Mouse (Mus musculus): ENCODE measurements around the gene 4933411K16Rik. TPM values are rescaled to one million over a fixed set of nuclear protein-coding genes. Genes with fewer than 3 reads are reported as not detected.

Gene 4933411K16Rik
- 57.8 TPM for polyA plus RNA-seq (2014; fragmentation: Illumina TruSeq; extraction: RNeasy Lipid Tissue Mini Kit (QIAGEN cat#74804); ENCODE audit: low read depth, low replicate concordance)

DNA sequence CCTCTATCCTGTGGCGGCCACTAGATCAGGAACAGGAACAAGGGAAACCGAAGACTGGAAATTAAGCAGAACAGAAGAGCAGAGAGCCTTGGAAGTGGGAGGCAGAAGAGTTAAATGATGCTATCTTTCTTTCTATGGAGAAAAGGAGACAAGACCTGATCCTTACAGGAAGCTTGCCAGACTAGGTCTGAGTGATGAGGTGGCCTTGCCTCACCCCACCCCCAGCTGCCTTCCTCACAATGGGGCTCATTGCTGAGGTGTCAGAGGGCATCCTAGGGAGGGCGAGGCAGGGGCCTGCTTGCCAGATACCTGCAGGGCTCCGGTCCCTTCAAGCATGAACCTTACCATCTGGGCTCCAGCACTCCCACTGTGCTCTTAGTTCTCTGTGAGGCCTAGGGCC, at the start of gene 4933411K16Rik:
Gene 4933411K16Rik, plus strand, starts transcription at position 301 of the 400 bp plus-strand sequence.

GRCm38 (mm10) chr19:42035456-42036248, 16.4 kb upstream of the 4933411K16Rik start, which contains the start of gene Ankrd2:
Gene Ankrd2 (plus strand): TSS chr19:42036000.

GRCm38 (mm10) chr19:42045269-42046102, 6.6 kb upstream of the 4933411K16Rik start, which contains the start of gene Hoga1:
Gene Hoga1 (plus strand): TSS chr19:42045610.

DNA sequence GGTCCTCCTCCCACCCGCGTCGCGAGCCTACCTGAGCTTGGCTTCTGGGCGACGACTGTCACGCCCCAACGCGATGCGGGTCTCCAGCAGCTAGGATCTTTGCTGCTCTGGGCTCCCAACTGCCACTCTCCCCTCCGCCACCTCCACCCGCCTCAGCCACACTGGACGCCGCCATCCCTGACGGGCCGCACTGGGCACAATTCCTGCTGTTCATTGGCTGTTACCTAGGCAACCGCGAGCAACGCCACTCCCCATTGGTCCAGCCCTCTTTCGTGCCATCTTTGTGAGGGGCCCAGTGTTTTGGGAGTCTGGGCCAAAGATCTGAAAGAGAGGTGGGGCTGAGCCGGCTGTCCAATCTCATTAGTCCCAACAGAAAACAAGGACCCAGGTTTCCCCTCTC, 34.1 kb downstream of the 4933411K16Rik start, which contains the start of gene Morn4:
Gene Morn4, minus strand, starts transcription at position 192 of the 400 bp plus-strand sequence.

DNA sequence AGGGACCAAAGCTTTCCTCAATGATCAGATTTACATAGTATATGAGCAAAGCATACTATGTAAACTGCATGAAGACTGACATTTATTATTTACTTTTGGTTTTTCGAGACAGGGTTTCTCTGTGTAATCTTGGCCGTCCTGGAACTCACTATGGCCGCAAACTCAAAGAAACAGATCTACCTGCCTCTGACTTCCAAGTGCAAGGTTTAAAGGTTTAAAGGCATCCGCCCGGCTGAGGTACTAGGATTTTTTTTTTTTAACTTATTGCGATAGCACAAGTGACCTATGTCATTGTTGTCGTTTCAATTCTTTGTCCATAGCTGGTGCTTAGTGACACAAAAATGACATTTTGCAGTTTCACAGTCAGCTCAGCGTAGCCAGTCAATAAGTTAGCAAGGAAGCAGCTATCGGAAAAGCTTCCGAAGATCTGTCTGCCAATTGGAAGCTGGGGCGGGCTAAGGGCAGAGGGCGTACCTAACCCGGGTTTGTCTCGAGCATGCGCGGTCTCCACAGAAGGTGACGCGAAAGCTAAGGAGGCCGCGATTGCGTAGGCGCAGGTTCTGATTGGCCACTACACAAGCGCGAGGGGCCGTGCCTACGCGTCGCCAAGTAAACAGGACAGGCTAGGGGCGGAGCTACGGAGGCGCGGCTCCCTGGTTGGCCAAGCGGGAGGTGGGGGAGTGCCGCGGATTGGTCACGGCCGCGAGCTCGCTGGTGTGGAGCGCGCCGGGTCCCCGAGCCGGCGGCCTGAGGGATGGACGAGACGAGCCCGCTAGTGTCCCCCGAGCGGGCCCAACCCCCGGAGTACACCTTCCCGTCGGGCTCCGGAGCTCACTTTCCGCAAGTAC, 37.9 kb downstream of the 4933411K16Rik start, which contains the start of gene Pi4k2a:
Gene Pi4k2a, plus strand, starts transcription at position 723 of the 848 bp plus-strand sequence.

Other genes starting within 250 kb of the 4933411K16Rik start
- 2.4 TPM for gene Frat1, start 222.3 kb upstream of the 4933411K16Rik start, polyA plus RNA-seq (2014; fragmentation: Illumina TruSeq; extraction: RNeasy Lipid Tissue Mini Kit (QIAGEN cat#74804); ENCODE audit: low read depth, low replicate concordance)
- 1.3 TPM for gene Frat2, start 204.1 kb upstream of the 4933411K16Rik start, polyA plus RNA-seq (2014; fragmentation: Illumina TruSeq; extraction: RNeasy Lipid Tissue Mini Kit (QIAGEN cat#74804); ENCODE audit: low read depth, low replicate concordance)
- gene Rrp12, start 156.1 kb upstream of the 4933411K16Rik start, polyA plus RNA-seq (2014; fragmentation: Illumina TruSeq; extraction: RNeasy Lipid Tissue Mini Kit (QIAGEN cat#74804); ENCODE audit: low read depth, low replicate concordance) = 5.9 TPM
- gene Pgam1, start 140.3 kb upstream of the 4933411K16Rik start, polyA plus RNA-seq (2014; fragmentation: Illumina TruSeq; extraction: RNeasy Lipid Tissue Mini Kit (QIAGEN cat#74804); ENCODE audit: low read depth, low replicate concordance) = 174 TPM
- gene Exosc1, start 118.8 kb upstream of the 4933411K16Rik start, polyA plus RNA-seq (2014; fragmentation: Illumina TruSeq; extraction: RNeasy Lipid Tissue Mini Kit (QIAGEN cat#74804); ENCODE audit: low read depth, low replicate concordance) = 25.6 TPM
- gene Zdhhc16, start 118.8 kb upstream of the 4933411K16Rik start, polyA plus RNA-seq (2014; fragmentation: Illumina TruSeq; extraction: RNeasy Lipid Tissue Mini Kit (QIAGEN cat#74804); ENCODE audit: low read depth, low replicate concordance) = 39.8 TPM
- 31.2 TPM for gene Mms19, start 71.1 kb upstream of the 4933411K16Rik start, polyA plus RNA-seq (2014; fragmentation: Illumina TruSeq; extraction: RNeasy Lipid Tissue Mini Kit (QIAGEN cat#74804); ENCODE audit: low read depth, low replicate concordance)
- 18.2 TPM for gene Ubtd1, start 70.5 kb upstream of the 4933411K16Rik start, polyA plus RNA-seq (2014; fragmentation: Illumina TruSeq; extraction: RNeasy Lipid Tissue Mini Kit (QIAGEN cat#74804); ENCODE audit: low read depth, low replicate concordance)
- gene Ankrd2, start 16.2 kb upstream of the 4933411K16Rik start, polyA plus RNA-seq (2014; fragmentation: Illumina TruSeq; extraction: RNeasy Lipid Tissue Mini Kit (QIAGEN cat#74804); ENCODE audit: low read depth, low replicate concordance) = not detected
- gene Hoga1, start 6.6 kb upstream of the 4933411K16Rik start, polyA plus RNA-seq (2014; fragmentation: Illumina TruSeq; extraction: RNeasy Lipid Tissue Mini Kit (QIAGEN cat#74804); ENCODE audit: low read depth, low replicate concordance) = 11.6 TPM
- 15.0 TPM for gene Morn4, start 34.1 kb downstream of the 4933411K16Rik start, polyA plus RNA-seq (2014; fragmentation: Illumina TruSeq; extraction: RNeasy Lipid Tissue Mini Kit (QIAGEN cat#74804); ENCODE audit: low read depth, low replicate concordance)
- 26.9 TPM for gene Pi4k2a, start 38.2 kb downstream of the 4933411K16Rik start, polyA plus RNA-seq (2014; fragmentation: Illumina TruSeq; extraction: RNeasy Lipid Tissue Mini Kit (QIAGEN cat#74804); ENCODE audit: low read depth, low replicate concordance)
- 31.0 TPM for gene Avpi1, start 76.8 kb downstream of the 4933411K16Rik start, polyA plus RNA-seq (2014; fragmentation: Illumina TruSeq; extraction: RNeasy Lipid Tissue Mini Kit (QIAGEN cat#74804); ENCODE audit: low read depth, low replicate concordance)
- 32.6 TPM for gene Marveld1, start 95.2 kb downstream of the 4933411K16Rik start, polyA plus RNA-seq (2014; fragmentation: Illumina TruSeq; extraction: RNeasy Lipid Tissue Mini Kit (QIAGEN cat#74804); ENCODE audit: low read depth, low replicate concordance)
- gene Zfyve27, start 111.7 kb downstream of the 4933411K16Rik start, polyA plus RNA-seq (2014; fragmentation: Illumina TruSeq; extraction: RNeasy Lipid Tissue Mini Kit (QIAGEN cat#74804); ENCODE audit: low read depth, low replicate concordance) = 41.7 TPM
- gene Sfrp5, start 150.0 kb downstream of the 4933411K16Rik start, polyA plus RNA-seq (2014; fragmentation: Illumina TruSeq; extraction: RNeasy Lipid Tissue Mini Kit (QIAGEN cat#74804); ENCODE audit: low read depth, low replicate concordance) = 9.2 TPM
- 0.27 TPM for gene Golga7b, start 195.3 kb downstream of the 4933411K16Rik start, polyA plus RNA-seq (2014; fragmentation: Illumina TruSeq; extraction: RNeasy Lipid Tissue Mini Kit (QIAGEN cat#74804); ENCODE audit: low read depth, low replicate concordance)

Data from adipose tissue, adult 10 weeks (tissue).